Mouse (Mus musculus): ENCODE results near the gene Gpnmb. TPM values are rescaled to one million over a fixed set of nuclear protein-coding genes. Genes with fewer than 3 reads are reported as not detected.
A peak's percentile ranks its signal among the peaks of the same experiment; 100 is the strongest.

The Gpnmb gene
- total RNA-seq, 2 experiments from 2014 or later, result 0.70 to 0.99 TPM

GRCm38 (mm10) chr6:49079313-49079712, 43.0 kb downstream of the Gpnmb start:
- intact Hi-C loops (cut with DNase I), result no loop called here
- no peak for DNase-seq (ENCODE audit: low spot score in 2 of 2)

GRCm38 (mm10) chr6:49083008-49083407, 46.7 kb downstream of the Gpnmb start:
- intact Hi-C loops (cut with DNase I), result no loop called here
- DNase-seq (ENCODE audit: low spot score in 2 of 2), result no peak

- intact Hi-C loops (cut with DNase I), result no loop called here
- DNase-seq (ENCODE audit: low spot score in 2 of 2), result no peak
Measured at GRCm38 (mm10) chr6:49094968-49095367, 58.6 kb downstream of the Gpnmb start.

- intact Hi-C loops (cut with DNase I), result no loop called here
- peak; percentile 21 to 48 for DNase-seq (ENCODE audit: low spot score in 2 of 2)
Measured at GRCm38 (mm10) chr6:49096421-49096820, 60.1 kb downstream of the Gpnmb start.

GRCm38 (mm10) chr6:49096933-49097461, 60.7 kb downstream of the Gpnmb start:
- intact Hi-C loops (cut with DNase I), result no loop called here
- peak; percentile 67 to 72 for DNase-seq (ENCODE audit: low spot score in 2 of 2)

- intact Hi-C loops (cut with DNase I), result no loop called here
- no peak for DNase-seq (ENCODE audit: low spot score in 2 of 2)
Measured at GRCm38 (mm10) chr6:49097596-49098110, 61.3 kb downstream of the Gpnmb start.

GRCm38 (mm10) chr6:49099086-49099485, 62.7 kb downstream of the Gpnmb start:
- intact Hi-C loops (cut with DNase I), result no loop called here
- no peak for DNase-seq (ENCODE audit: low spot score in 2 of 2)

- intact Hi-C loops (cut with DNase I), result no loop called here
Measured at GRCm38 (mm10) chr6:49106746-49107500, 70.6 kb downstream of the Gpnmb start.

GRCm38 (mm10) chr6:49109196-49109595, 72.8 kb downstream of the Gpnmb start:
- no peak for DNase-seq (ENCODE audit: low spot score in 2 of 2)
- intact Hi-C loops (cut with DNase I), result no loop called here

More at GRCm38 (mm10) chr6:49106746-49107500, 70.6 kb downstream of the Gpnmb start:
- DNase-seq (ENCODE audit: low spot score in 2 of 2), result no peak

- intact Hi-C loops (cut with DNase I), result no loop called here
- DNase-seq (ENCODE audit: low spot score in 2 of 2), result no peak
Measured at GRCm38 (mm10) chr6:49113895-49114294, 77.5 kb downstream of the Gpnmb start.

GRCm38 (mm10) chr6:49114457-49114856, 78.1 kb downstream of the Gpnmb start:
- intact Hi-C loops (cut with DNase I), result no loop called here
- no peak for DNase-seq (ENCODE audit: low spot score in 2 of 2)

- intact Hi-C loops (cut with DNase I), result no loop called here
- no peak for DNase-seq (ENCODE audit: low spot score in 2 of 2)
Measured at GRCm38 (mm10) chr6:49115550-49115949, 79.2 kb downstream of the Gpnmb start.

GRCm38 (mm10) chr6:49116241-49116640, 79.9 kb downstream of the Gpnmb start:
- intact Hi-C loops (cut with DNase I), result no loop called here
- no peak for DNase-seq (ENCODE audit: low spot score in 2 of 2)

- intact Hi-C loops (cut with DNase I), result no loop called here
- DNase-seq (ENCODE audit: low spot score in 2 of 2), result no peak
Measured at GRCm38 (mm10) chr6:49118446-49118845, 82.1 kb downstream of the Gpnmb start.

- intact Hi-C loops (cut with DNase I), result no loop called here
- DNase-seq (ENCODE audit: low spot score in 2 of 2), result peak in 1 of 2 experiments; percentile 3
Measured at GRCm38 (mm10) chr6:49119462-49120135, 83.3 kb downstream of the Gpnmb start.

- no peak for DNase-seq (ENCODE audit: low spot score in 2 of 2)
- intact Hi-C loops (cut with DNase I), result no loop called here
Measured at GRCm38 (mm10) chr6:49120370-49120769, 84.0 kb downstream of the Gpnmb start.

Other genes starting within 250 kb of the Gpnmb start
- 10 to 100 TPM; 20.4 to 23.8 TPM for gene Tmem176a, start 195.6 kb upstream of the Gpnmb start, total RNA-seq (2021)
- gene Tmem176b, start 195.1 kb upstream of the Gpnmb start, total RNA-seq (2021), result 10 to 100 TPM; 45.7 to 47.3 TPM
- gene Aoc1, start 163.7 kb upstream of the Gpnmb start, total RNA-seq (2021), result not detected
- not detected for gene 1600015I10Rik, start 106.7 kb upstream of the Gpnmb start, total RNA-seq (2021)
- not detected for gene Doxl2, start 61.6 kb upstream of the Gpnmb start, total RNA-seq (2021)
- not detected for gene Svs1, start 49.7 kb upstream of the Gpnmb start, total RNA-seq (2021)
- gene Malsu1, start 37.2 kb downstream of the Gpnmb start, total RNA-seq (2021), result 10 to 100 TPM; 25.8 to 26.9 TPM
- under 1 TPM; 0.18 to 0.47 TPM for gene Igf2bp3, start 178.4 kb downstream of the Gpnmb start, total RNA-seq (2021)
- gene Tra2a, start 227.5 kb downstream of the Gpnmb start, total RNA-seq (2021), result 10 to 100 TPM; 66.6 to 82.9 TPM